Mouse (Mus musculus): ENCODE measurements around the gene Astn1. TPM values are rescaled to one million over a fixed set of nuclear protein-coding genes. Genes with fewer than 3 reads are reported as not detected.

The Astn1 gene
- total and polyA plus RNA-seq, 3 experiments: not detected

DNA sequence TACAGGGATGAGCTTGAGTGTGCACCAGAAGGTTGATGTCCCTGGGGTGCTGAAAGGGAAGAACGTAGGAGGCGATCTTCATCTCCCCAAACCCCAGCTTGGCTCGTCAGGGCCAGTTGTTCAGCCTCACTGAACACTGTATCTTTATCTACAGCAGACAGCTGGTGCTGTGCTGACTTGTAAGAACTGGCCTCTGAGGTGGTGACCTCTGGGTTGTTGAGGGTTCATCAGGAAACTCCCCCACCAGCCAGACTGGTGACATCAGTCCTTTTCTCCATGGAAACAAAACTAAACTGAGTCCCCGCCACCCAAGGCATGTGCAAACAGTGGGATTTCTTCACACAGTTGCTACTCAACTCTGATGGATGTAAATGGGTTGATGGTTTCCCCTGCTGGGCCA is 138.9 kb downstream of the Astn1 start (continued):
- no peak for TF ChIP-seq SIN3A (IDR thresholded peaks at IDR 0.05; ENCODE audit: low read length)
- TF ChIP-seq MAZ (IDR thresholded peaks at IDR 0.05; ENCODE audit: low read depth, low read length): no peak
- no peak for TF ChIP-seq TAL1 (IDR thresholded peaks at IDR 0.05; ENCODE audit: low read length)

DNA sequence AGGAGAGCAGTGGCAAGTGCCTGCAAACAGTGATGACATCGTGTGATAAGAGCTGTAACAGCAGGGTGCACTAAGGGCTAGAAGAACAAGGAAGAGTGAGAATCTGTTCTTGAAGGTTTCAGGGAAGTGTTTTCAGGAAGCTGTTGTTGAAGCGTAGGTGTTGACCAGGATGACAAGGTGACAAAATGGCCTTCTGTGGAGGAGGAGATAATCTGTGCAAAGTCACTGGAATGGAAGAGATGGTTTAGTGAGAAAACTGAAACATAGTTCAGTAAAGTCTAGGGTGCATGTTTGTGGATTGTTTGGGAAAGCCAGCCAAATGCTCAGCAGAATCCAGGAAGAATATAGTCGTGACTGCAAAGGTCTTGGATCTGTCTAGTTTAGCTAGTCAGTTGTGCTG is 145.5 kb downstream of the Astn1 start:
- H3K79me2 ChIP-seq (ENCODE audit: control insufficient read depth, insufficient read depth, low read length, poor library complexity): no peaks in the 10 kb centered on the region
- no peaks in the 10 kb centered on the region for H3K27me3 ChIP-seq (ENCODE audit: control insufficient read depth in 1 of 2, insufficient read depth in 2 of 2, low read length in 2 of 2)
- no peak overlapping the region for H3K27ac ChIP-seq (ENCODE audit: control insufficient read depth, low read depth, low read length)
- H3K9me3 ChIP-seq (replicated peaks; ENCODE audit: insufficient read depth, low read length): no peaks in the 10 kb centered on the region
- DNase-seq (ENCODE audit: low read depth, low spot score): no peak
- no peak for TF ChIP-seq ELF1 (IDR thresholded peaks at IDR 0.05; ENCODE audit: low read depth, low read length)
- TF ChIP-seq ZC3H11A (IDR thresholded peaks at IDR 0.05; ENCODE audit: low read depth, low read length): no peak
- TF ChIP-seq MYC (IDR thresholded peaks at IDR 0.05; ENCODE audit: low read depth, low read length): no peak
- no peak for TF ChIP-seq CHD1 (IDR thresholded peaks at IDR 0.05; ENCODE audit: low read depth, low read length)
- TF ChIP-seq ZNF384 (IDR thresholded peaks at IDR 0.05; ENCODE audit: low read depth, low read length): no peak
- TF ChIP-seq HCFC1 (IDR thresholded peaks at IDR 0.05; ENCODE audit: low read depth, low read length): no peak
- no peak for TF ChIP-seq MEF2A (IDR thresholded peaks at IDR 0.05; ENCODE audit: extremely low read depth, insufficient replicate concordance, low read depth, low read length, poor library complexity, severe bottlenecking)
- TF ChIP-seq TAL1 (IDR thresholded peaks at IDR 0.05; ENCODE audit: low read length): no peak
- TF ChIP-seq JUND (IDR thresholded peaks at IDR 0.05; ENCODE audit: low read depth, low read length): no peak
- no peak for TF ChIP-seq ZKSCAN1 (IDR thresholded peaks at IDR 0.05; ENCODE audit: low read depth, low read length)
- no peak for TF ChIP-seq RAD21 (IDR thresholded peaks at IDR 0.05; ENCODE audit: low read depth, low read length)
- TF ChIP-seq MAZ (IDR thresholded peaks at IDR 0.05; ENCODE audit: low read depth, low read length): no peak
- no peak for TF ChIP-seq GATA1 (IDR thresholded peaks at IDR 0.05; ENCODE audit: low read depth, low read length)
- TF ChIP-seq EP300 (IDR thresholded peaks at IDR 0.05; ENCODE audit: low read depth in 1 of 2, low read length in 2 of 2): no peak
- no peak for TF ChIP-seq USF1 (IDR thresholded peaks at IDR 0.05; ENCODE audit: low read depth, low read length)
- TF ChIP-seq SMC3 (IDR thresholded peaks at IDR 0.05; ENCODE audit: low read depth, low read length): no peak
- no peaks in the 10 kb centered on the region for H3K36me3 ChIP-seq (ENCODE audit: control insufficient read depth in 1 of 2, insufficient read depth in 2 of 2, low read length in 2 of 2)
- no peak overlapping the region for H3K4me3 ChIP-seq (ENCODE audit: control insufficient read depth in 1 of 2, insufficient read depth in 1 of 2, low read depth in 2 of 2, low read length in 2 of 2)
- H3K4me1 ChIP-seq (ENCODE audit: control insufficient read depth in 1 of 2, insufficient read depth in 2 of 2, low read length in 2 of 2): no peaks in the 10 kb centered on the region
- H3K9ac ChIP-seq (ENCODE audit: control insufficient read depth, low read depth, low read length, poor library complexity, severe bottlenecking): no peak overlapping the region

DNA sequence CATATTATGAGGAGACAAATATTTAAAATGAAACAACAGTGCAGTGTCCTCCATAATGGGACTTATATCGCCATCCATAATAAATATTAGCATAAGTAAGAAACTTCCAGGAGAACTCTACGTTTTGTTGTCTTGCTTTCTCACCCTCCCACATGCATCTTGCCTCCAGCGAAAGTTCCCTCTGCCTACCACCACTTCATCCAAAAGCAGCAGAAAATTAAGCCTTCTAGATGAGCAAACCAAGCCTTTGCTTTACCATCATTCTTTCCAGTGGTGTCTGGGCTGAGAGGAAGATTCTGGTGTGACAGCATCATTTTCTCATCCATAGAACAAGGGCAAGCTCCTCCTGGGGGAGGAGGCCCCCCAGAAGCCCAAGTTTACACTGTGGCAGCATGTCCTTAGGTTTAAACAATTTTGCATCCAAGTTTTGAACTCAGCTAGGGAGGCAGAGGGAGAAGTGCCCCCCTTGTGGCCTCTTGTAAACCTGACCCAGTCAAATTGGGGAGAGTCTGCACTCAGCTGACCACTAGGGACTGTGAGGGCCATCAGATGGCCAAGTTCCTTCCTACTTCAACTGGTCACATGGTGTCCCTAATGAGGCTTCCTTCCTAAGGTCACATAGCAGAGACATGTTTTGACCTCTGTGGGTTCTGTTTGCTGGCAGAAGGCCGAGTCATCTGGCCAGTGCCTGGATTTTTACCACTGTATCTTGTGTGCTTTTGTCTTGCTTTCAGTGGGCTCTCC is 147.2 kb downstream of the Astn1 start:
- H3K4me1 ChIP-seq (ENCODE audit: control insufficient read depth in 1 of 2, insufficient read depth in 2 of 2, low read length in 2 of 2): no peaks in the 10 kb centered on the region
- no peak for DNase-seq (ENCODE audit: low read depth, low spot score)
- no peaks in the 10 kb centered on the region for H3K9me3 ChIP-seq (replicated peaks; ENCODE audit: insufficient read depth, low read length)
- H3K4me3 ChIP-seq (ENCODE audit: control insufficient read depth in 1 of 2, insufficient read depth in 1 of 2, low read depth in 2 of 2, low read length in 2 of 2): no peak overlapping the region
- no peaks in the 10 kb centered on the region for H3K36me3 ChIP-seq (ENCODE audit: control insufficient read depth in 1 of 2, insufficient read depth in 2 of 2, low read length in 2 of 2)
- no peaks in the 10 kb centered on the region for H3K27me3 ChIP-seq (ENCODE audit: control insufficient read depth in 1 of 2, insufficient read depth in 2 of 2, low read length in 2 of 2)
- H3K27ac ChIP-seq (ENCODE audit: control insufficient read depth, low read depth, low read length): no peak overlapping the region
- no peaks in the 10 kb centered on the region for H3K79me2 ChIP-seq (ENCODE audit: control insufficient read depth, insufficient read depth, low read length, poor library complexity)
- no peak overlapping the region for H3K9ac ChIP-seq (ENCODE audit: control insufficient read depth, low read depth, low read length, poor library complexity, severe bottlenecking)
- TF ChIP-seq USF1 (IDR thresholded peaks at IDR 0.05; ENCODE audit: low read depth, low read length): no peak
- TF ChIP-seq ETS1 (IDR thresholded peaks at IDR 0.05; ENCODE audit: low read depth, low read length): no peak
- no peak for TF ChIP-seq MAZ (IDR thresholded peaks at IDR 0.05; ENCODE audit: low read depth, low read length)
- no peak for TF ChIP-seq CHD2 (IDR thresholded peaks at IDR 0.05; ENCODE audit: low read length)
- no peak for TF ChIP-seq TBP (IDR thresholded peaks at IDR 0.05; ENCODE audit: low read depth, low read length)
- TF ChIP-seq SIN3A (IDR thresholded peaks at IDR 0.05; ENCODE audit: low read length): no peak
- TF ChIP-seq MAX (IDR thresholded peaks at IDR 0.05; ENCODE audit: low read length): no peak
- no peak for TF ChIP-seq GATA1 (IDR thresholded peaks at IDR 0.05; ENCODE audit: low read depth, low read length)
- no peak for TF ChIP-seq POLR2A (IDR thresholded peaks at IDR 0.05; ENCODE audit: control insufficient read depth in 1 of 2, insufficient read depth in 1 of 2, low read depth in 1 of 2, low read length in 2 of 2, poor library complexity in 1 of 2)
- TF ChIP-seq HCFC1 (IDR thresholded peaks at IDR 0.05; ENCODE audit: low read depth, low read length): no peak
- no peak for TF ChIP-seq RCOR1 (IDR thresholded peaks at IDR 0.05; ENCODE audit: low read depth, low read length)
- no peak for TF ChIP-seq ELF1 (IDR thresholded peaks at IDR 0.05; ENCODE audit: low read depth, low read length)

All from MEL (cell line).